Mouse (Mus musculus): ENCODE results near the gene Itpr2.

Gene Itpr2

GRCm38 (mm10) chr6:146167207-146167606, 334.8 kb downstream of the Itpr2 start:
- DNase-seq (ENCODE audit: low read depth, low spot score): no peak

- DNase-seq (ENCODE audit: low read depth, low spot score): no peak
Observed at GRCm38 (mm10) chr6:146159641-146160040, 342.4 kb downstream of the Itpr2 start.

- DNase-seq (ENCODE audit: low read depth, low spot score): no peak
Observed at GRCm38 (mm10) chr6:146158717-146159116, 343.3 kb downstream of the Itpr2 start.

DNA sequence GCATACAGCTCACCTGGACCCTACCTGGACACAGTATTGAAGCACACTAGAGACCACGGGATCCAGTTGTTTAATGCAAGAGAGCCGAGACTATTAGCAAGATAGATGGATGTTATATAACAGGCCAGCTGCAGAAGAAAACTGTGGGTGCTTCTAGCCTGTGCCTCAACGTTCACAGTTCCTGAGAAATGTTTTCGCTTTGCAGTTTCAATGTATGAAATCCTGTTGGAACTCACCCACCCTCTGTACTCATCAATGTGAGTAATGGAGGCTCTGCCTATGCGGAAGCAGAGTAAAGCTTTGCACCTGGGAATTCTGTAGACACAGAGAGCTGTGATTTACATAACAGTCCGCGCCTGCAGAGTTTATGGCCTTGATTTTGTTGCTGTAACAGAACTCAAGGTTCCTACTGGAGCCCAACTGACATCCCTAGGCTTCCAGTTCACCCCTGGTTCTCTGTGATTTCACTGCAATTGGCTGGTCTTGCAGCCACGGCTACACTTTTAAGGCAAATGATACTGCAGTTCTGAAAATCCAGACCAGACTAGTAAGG, 344.0 kb downstream of the Itpr2 start:
- peak; percentile 67 for DNase-seq (ENCODE audit: low read depth, low spot score)

DNA sequence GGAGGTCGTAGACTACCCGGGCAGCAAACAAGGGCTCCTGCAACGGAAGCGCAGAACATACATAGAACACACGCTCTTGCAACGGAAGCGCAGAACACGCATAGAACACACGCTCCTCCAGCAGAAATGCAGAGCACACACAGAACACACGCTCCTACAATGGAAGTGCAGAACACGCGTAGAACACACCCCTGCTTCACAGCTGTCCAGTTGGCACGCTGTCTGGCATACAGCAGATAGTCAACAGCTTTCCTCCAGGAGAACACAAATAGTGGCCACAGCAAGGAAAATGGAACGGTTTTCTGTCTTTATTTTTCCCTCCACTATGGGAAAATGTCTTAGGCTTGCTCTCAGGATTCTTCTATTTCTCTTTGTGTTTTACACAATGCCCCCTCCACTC, 344.9 kb downstream of the Itpr2 start:
- DNase-seq (ENCODE audit: low read depth, low spot score): no peak

DNA sequence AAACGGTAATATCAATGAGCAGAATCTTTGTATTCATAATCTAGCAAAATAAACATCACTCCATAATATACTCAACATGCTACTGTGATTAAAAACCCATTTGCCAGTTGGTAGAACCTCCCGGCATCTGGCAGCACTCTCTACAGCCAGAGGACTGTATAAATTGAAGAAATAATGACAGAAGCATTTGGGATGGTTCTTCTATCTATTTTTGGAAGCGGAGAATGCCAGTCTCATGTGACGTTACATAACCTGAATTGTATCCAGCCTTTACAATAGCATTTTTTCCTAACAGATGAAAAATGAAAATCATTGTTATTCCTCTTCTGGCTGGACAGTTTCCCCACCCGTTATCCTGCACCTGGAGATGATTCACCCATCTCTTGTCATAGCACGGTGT, 345.5 kb downstream of the Itpr2 start:
- no peak for DNase-seq (ENCODE audit: low read depth, low spot score)

DNA sequence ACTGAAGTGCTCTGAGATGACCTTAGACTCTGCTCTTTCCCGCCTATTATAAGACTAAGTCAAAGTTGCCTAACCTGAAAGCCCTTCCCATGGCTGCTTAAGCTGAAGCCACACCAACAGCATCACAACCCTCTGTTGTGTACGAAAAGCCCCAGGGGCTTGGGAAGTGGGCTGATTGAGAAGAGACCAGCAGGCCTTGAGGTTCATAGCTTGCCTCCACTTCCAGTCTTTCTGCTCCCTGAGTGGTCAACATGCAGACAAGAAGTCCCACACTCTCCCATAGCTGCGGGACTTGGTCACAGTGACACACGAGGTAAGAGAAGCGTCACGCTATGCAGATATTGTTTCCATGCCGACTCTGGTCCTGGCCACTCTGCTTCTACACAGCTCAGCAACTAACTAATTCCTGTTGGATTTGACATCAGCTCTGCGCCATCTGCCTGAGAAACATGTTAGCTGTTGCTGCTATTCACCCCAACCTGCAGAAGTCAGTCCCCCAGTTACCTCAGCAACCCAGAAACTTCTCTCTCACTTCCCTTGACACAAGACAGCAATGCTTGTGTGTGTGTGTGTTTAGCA, 346.8 kb downstream of the Itpr2 start:
- no peak for DNase-seq (ENCODE audit: low read depth, low spot score)

DNA sequence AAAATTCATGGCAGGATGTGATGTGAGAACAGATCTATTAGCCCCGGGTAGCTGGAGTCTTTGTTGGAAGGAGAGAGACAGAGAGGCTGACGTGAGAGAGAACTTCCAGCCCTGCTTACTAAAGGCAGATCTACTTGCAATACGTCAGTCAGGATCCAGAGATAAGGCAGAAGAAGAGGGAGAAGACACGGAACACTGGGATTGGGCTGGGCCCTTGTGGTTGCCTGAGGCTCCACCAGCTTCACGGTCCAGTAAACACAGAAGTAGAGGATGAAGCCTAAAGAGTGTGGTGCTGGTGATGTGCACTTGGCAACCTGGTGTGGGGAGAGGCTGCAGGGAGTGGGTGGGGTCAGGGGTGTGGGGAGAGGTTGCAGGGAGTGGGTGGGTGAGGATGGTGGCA, 349.2 kb downstream of the Itpr2 start:
- DNase-seq (ENCODE audit: low read depth, low spot score): no peak

DNA sequence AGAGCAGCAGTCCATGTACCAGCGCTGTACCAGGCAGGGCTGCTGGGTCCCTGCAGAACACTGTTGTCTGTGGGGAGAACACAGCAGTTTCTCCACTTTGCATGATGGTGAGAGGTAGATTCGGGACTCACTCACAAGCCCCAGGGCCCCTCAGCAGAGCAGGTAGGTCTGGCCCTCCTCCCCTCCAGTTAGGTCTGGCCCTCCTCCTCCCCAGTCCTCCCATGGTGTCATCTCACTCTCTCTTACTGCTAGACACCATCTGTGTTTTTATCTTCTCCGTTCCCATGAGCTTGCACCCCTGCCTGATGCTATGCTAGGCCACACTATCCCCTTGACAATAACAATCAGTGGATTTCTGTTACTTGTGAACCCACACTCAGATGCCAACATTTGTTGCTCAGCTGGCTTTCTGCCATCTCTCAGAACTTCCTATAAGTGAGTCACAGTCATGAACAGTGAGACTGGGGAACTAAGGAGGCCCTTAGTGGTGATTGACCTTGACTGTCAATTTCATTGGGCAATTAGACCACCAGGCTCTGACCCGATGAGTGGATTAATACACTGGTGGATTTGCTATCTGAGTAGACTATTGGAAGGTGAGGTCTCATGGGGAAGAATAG, 360.9 kb downstream of the Itpr2 start:
- DNase-seq (ENCODE audit: low read depth, low spot score): no peak

- DNase-seq (ENCODE audit: low read depth, low spot score): no peak
Observed at GRCm38 (mm10) chr6:146140171-146140570, 361.9 kb downstream of the Itpr2 start.

- no peak for DNase-seq (ENCODE audit: low read depth, low spot score)
Observed at GRCm38 (mm10) chr6:146136646-146137045, 365.4 kb downstream of the Itpr2 start.

- DNase-seq (ENCODE audit: low read depth, low spot score): no peak
Observed at GRCm38 (mm10) chr6:146136244-146136643, 365.8 kb downstream of the Itpr2 start.

DNA sequence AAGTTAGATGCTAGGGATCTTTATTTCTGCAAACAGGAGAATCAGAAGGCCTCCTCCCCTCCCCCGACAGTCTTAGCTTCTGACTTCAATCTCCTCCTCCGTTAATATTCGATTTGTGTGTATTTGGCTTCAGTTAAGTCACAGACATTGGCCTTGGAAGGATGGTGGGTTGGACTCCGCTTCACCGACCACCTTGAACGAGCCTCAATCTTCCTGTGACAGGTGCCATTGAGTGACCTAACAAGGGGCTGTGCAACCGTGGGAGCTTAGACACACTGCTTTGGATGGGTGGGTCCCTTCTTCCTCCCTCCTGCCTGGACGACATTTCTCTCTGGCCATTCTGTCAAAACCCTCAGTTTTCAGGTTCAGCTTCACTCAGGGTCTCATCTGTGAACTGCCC, 366.7 kb downstream of the Itpr2 start:
- DNase-seq (ENCODE audit: low read depth, low spot score): no peak

GRCm38 (mm10) chr6:146133921-146134320, 368.1 kb downstream of the Itpr2 start:
- no peak for DNase-seq (ENCODE audit: low read depth, low spot score)

DNA sequence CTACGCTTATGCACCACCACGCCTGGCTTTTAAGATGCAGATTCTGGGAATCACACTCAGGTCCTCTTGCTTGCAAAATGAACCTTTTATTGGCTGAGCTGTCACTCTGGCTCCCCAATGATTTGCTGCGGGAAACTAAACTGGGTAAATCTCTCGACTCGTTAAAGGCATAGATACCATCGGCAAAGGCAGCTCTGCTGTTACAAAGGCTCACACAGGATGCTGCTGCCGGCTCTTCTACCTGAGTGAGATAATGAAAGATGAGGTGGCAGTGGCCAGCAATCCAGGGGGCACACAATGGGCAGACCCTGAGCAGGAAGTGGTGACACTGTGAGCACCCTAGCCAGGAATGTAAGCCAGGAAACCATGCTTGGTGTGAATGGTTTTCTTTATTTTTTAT, 373.0 kb downstream of the Itpr2 start:
- no peak for DNase-seq (ENCODE audit: low read depth, low spot score)

GRCm38 (mm10) chr6:146126823-146127681, 375.0 kb downstream of the Itpr2 start:
- DNase-seq (ENCODE audit: low read depth, low spot score): no peak

- no peak for DNase-seq (ENCODE audit: low read depth, low spot score)
Observed at GRCm38 (mm10) chr6:146125621-146126020, 376.4 kb downstream of the Itpr2 start.

GRCm38 (mm10) chr6:146124479-146124878, 377.5 kb downstream of the Itpr2 start:
- DNase-seq (ENCODE audit: low read depth, low spot score): no peak

DNA sequence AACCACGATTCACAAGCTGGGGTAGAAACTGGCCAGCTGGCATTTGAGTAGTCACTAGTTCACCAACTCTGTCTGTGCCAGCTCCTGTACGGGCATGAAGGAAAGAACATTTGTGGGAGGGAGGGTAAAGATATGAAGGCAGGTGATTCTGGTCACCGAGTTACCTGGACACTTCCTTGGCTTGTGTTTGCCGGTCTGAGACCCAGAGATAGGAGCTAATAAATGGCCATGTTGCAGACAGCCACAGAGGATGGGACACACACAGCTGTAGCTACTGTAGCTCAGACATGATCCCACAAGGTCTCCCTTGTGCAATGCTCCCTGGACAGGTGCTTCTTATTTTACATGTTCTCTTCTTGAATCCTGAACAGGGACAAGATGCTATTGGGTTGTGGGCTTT, 378.4 kb downstream of the Itpr2 start:
- DNase-seq (ENCODE audit: low read depth, low spot score): no peak

- no peak for DNase-seq (ENCODE audit: low read depth, low spot score)
Observed at GRCm38 (mm10) chr6:146120172-146120571, 381.9 kb downstream of the Itpr2 start.

DNA sequence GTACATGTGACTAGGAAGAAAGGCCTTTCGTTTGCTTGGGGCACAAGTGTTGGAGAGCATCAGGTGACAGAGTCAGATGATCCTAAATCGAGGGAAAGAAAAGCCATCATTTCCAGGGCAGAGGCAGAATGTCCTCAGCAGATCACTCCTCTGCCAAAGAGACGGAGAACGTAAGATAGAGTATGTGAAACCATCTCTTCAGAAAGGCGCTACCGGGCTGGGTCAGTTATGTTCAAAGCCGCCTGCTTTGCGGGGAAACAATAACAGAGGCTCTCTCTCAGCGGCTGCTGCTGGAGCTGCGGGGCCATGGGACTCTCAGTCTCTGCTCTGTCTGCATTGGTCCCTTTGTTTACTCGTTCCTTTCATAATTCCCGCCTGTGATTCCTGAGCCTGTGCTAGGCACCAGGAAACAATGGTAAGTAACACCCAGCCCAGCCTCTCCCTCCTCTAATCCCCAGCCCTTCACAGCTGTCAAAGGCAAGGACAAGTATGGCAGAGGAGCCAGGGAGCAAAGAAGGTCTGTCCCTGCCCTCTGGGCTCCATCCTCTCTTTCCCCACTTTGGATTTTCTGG, 387.2 kb downstream of the Itpr2 start:
- DNase-seq (ENCODE audit: low read depth, low spot score): no peak

DNA sequence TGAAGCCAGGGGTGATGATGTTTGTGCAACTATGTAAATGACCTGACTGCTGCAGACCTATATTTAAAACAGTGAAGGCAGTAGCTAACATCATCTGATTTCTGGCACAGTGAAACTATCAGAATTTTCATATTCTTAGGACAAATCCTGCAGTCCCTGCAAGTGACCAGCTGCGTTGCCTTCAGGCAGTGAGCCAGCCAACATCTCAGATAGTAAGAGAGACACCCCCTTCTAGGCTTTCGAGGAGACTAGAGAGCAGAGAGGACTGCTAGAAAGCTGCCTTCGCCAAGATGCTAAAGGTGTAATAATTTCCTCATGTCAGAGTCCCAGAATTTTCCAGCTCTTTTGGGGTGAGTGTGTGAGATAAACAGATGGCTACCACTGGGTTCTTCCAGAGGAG, 388.0 kb downstream of the Itpr2 start:
- no peak for DNase-seq (ENCODE audit: low read depth, low spot score)

All from telencephalon, adult 2 months (tissue).